Mouse (Mus musculus) layer of hippocampus, postnatal 36 days (tissue): ENCODE results near the gene Cyp4f18. TPM values are rescaled to one million over a fixed set of nuclear protein-coding genes. Genes with fewer than 3 reads are reported as not detected.
"Not testable (repeated sequence)": the region's sequence is repeated elsewhere in the genome, so short reads cannot be mapped to it uniquely, and the experiment has no call there.

ENCODE experiments used
- DNase-seq, 2 experiments: peaks; one replicate each; pipeline ENCODE4 v3.0.0; 2022
- total RNA-seq, 2 experiments: library from RNA; stranded (reverse); gene quantifications; 2 replicates each; pipeline ENCODE4 v1.2.3; 2021

Gene Cyp4f18
- total RNA-seq, 2 experiments from 2014 or later = not detected

DNA sequence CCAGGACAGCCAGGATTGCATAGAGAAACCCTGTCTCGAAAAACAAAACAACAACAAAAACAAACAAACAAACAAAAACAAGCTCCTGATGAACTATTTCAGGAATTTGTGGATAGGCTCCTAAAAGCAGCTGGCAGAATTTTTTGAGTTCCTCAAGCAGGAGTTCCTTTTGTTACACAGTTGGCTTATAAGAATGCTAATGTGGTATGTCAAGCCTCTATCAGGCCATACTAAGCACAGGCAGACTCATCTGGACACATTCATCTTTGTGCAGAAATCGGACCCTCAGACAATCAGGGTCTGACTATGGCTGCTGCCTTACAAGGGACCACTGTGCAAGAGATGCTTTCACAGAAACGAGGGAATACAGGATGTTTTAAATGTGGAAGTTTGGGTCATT, 35.2 kb downstream of the Cyp4f18 start:
- DNase-seq = no peak

DNA sequence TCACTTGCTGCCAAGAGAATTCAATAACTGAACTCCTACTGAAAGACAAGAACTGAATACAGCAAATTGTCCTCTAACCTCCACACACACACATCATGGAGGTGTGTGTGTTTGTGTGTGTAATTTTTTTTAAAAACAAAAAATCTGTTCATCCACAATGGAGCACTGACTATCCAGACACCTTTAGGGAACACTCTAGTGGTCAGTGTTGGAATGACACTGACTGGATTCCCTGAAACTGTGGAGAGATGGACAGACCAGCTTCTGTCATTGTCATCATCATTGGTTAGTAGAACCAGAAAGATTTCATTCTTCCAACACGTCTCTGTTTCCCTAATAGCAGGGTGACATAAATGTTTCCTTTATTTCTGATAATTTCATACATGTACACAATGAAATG, 37.5 kb downstream of the Cyp4f18 start:
- no peak for DNase-seq

- no peak for DNase-seq
These were observed 40.8 kb downstream of the Cyp4f18 start for GRCm38 (mm10) chr8:71968636-71969035.

GRCm38 (mm10) chr8:71968100-71968499, 41.3 kb downstream of the Cyp4f18 start:
- no peak for DNase-seq

DNA sequence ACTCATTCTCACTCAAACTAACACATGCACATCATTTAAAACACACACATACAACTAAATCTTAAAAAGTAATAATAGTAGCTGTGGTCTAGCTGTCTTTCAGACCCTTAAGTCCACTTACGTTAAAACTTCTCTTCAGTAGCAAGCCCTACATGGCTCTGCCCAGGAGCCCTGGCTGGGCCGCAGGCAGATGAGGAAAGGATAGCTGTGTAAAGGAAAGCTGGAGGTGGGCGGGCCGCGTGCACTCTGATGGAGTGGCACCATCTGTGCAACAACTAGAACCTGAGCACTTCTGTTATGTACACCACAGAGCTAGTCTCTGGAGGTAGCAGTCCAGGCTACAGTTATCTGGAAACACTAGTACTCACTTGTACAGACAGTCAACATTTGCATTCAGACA, 42.2 kb downstream of the Cyp4f18 start:
- no peak for DNase-seq

- no peak for DNase-seq
These were observed 43.0 kb downstream of the Cyp4f18 start for GRCm38 (mm10) chr8:71966411-71966810.

GRCm38 (mm10) chr8:71965166-71965565, 44.3 kb downstream of the Cyp4f18 start:
- DNase-seq = no peak

DNA sequence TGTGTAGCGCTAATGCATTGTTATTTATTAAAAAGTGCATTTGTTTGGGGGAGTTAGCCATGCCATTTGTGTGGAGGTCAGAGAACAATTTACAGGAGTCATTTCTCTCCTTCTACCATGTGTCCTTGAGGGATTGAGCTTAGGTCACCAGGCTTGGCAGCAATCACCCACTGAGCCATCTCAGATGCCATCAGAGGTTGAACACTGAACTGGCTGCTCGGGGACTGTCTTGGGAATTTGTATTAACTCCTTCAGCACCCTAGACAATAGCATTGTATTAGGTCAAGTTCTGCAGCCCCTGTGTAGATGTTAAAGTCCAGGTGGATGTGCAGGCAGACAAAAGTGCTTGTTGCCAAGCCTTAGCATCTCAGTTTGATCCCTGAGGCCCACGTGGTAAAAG, 45.4 kb downstream of the Cyp4f18 start:
- DNase-seq = no peak

DNA sequence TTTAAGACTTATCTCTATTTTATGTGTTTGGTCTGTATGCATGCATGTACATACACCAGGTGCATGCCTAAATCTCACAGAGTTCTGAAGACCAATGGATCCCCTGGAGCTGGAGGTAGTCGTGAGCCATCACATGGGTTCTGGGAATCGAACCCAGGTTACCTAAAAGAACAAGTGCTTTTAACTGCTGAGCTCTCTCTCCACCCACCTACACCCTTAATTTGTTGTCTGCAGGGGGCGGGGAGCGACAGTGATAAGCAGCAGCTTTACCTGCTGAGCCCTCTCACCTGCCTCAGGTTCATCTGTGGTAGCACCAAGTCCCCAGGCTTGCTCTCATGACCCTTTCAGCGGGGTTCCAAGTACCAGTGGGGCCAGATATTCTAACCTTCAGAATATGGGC, 47.6 kb downstream of the Cyp4f18 start:
- no peak for DNase-seq

DNA sequence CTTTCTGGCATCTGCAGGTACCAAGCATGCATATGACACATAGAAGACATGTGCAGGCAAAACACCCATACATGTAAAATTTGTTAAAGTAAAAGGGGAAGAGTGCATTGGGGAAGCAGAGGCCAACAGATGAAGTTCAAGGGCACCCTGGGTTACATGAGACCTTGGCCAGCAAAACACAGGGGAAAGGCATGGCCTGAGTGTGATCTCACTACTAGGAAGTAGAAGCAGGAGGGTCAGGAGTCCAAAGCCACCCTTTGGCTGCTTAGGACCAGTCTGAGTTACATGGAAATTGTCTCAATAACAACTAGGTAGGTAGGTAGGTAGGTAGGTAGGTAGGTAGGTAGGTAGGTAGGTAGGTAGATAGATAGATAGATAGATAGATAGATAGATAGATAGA, 48.9 kb downstream of the Cyp4f18 start:
- DNase-seq = no peak

GRCm38 (mm10) chr8:71954666-71955065, 54.8 kb downstream of the Cyp4f18 start:
- DNase-seq = no peak

- not testable (repeated sequence) for DNase-seq
These were observed 56.3 kb downstream of the Cyp4f18 start for GRCm38 (mm10) chr8:71952961-71953700.

DNA sequence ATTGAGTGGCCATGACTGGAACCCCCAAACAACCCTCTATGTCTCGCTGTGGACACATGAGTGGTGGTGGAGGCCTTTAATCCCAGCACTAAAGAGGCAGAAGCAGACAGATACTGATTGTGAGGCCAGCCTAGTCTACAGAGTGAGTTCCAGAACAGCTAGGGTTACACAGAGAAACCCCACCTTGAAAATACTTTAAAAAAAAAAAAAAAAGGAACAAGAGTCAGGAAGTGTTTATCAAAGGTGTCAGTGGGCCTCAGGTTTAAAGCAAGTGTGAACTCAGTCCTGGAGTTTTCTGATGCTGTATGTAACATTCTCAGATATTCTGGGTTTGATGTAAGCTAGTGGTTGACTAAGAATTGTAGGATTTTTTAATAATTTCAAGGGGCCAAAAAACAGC, 56.9 kb downstream of the Cyp4f18 start:
- DNase-seq = no peak

- peak; percentile 4 to 11 for DNase-seq
These were observed 57.8 kb downstream of the Cyp4f18 start for GRCm38 (mm10) chr8:71951436-71952161.

DNA sequence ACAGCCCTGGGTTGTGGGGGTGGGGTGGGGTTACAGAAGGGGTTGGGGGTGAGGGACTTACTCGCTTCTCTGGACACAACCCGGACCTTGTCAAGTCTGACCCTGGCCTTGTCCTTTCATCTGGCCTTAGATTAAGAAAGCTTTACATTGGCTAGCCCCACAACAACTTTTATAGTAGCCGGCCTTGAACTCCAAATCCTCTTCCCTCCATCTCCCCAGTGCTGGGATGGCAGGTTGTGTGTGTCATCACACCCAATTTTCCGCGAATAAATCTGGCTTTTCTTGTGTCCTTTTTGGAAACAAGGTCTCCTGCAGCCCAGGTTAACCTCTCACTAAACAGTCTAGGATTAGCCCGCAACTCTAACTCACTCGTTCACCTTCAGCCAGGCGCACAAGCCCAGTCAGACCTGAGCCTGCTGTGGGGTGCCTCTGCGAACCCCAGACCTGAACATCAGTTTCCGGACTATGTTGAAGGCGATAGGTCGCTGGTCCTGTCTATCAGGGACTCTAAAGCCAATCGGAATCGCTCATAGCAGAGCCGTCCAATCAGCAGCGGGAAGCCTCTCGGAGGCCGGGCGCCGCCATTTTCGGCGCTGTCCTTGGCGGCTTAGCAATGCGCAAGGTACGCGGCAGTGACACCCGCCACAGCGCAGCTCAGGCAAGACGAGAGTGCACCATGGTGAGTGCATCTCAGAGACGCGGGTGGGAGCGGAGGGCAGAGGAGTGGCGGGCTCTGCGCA, 58.8 kb downstream of the Cyp4f18 start, which contains the start of gene Zfp961:
Gene Zfp961 (plus strand): TSS at position 557 of the 740 bp plus-strand sequence.
- peak; percentile 96 for DNase-seq

DNA sequence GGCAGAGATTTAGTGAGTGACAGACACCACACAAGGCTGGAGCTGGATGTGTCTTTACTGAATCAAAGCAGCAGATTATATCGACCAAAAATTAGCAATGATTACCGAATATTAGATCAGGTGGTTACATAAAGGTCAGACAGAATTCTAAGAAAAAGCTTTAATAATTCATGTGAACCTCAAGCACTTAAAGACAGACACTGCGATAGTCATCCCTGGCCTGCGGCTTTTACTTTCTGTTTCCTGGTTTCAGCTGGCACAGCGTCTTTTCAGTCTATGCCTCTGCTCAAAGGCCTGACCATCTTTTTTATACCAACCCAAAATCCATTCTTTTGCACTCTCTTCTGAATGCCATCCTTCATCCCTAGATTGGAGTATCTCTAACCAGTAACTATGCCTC, 60.8 kb downstream of the Cyp4f18 start:
- no peak for DNase-seq

GRCm38 (mm10) chr8:71941776-71942175, 67.7 kb downstream of the Cyp4f18 start:
- no peak for DNase-seq

DNA sequence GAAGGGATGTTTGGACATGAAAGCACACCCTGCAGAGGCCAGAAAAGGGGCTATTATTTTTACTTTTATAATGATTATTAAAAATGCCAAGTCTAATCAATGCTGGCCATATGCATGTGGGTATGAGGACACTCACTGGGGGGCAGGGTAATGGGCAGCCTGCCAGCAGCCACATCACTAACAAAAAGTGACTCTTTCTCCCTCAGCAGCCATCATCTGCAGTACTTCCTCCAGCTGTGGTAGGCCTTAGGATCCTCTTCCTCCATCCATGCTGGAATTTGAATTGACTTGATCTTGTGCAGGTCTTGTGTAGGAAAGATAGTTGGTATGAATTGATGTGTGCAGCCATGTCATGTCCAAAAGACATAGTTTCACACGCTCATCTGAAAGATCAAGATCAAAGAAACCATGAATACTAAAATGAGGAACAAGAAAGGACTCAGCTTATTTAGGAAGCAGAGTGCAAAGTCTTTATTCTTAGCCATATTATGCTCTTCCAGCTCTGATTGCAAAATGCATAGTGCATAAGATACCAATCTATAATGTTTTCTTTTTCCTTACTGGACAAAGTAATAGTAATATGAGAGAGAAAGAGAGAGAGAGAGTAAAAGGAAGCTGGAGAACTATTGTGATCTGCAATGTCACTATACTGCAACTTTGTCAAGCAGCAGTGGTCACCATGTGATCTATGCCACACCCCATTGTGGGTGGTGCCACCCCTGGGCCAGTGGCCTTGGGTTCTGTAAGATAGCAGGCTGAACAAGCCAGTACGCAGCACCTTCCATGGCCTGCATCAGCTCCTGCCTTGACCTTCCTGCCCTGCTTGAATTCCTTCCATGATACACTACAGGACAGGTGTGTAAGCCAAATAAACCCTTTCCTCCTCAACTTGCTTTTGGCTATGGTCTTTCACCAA, 68.9 kb downstream of the Cyp4f18 start:
- no peak for DNase-seq
